Mouse (Mus musculus) small intestine, adult 2 months (tissue): ENCODE results near the gene Ints1.

Experiments
- CTCF ChIP-seq: fragments of 200-500 bp; IDR thresholded peaks from 2 replicates; pipeline ENCODE4 v1.5.1; 2012; ENCODE audit warnings: low read depth, mild to moderate bottlenecking, control low read depth, inconsistent platforms, low read length, moderate library complexity, mixed read lengths; ENCODE audit not compliant: insufficient replicate concordance, insufficient read length; ENCODE audit errors: extremely low read depth
- POLR2A ChIP-seq: fragments of 200-500 bp; IDR thresholded peaks from 2 replicates; pipeline ENCODE4 v1.6.1; 2012; ENCODE audit warnings: low read depth, mild to moderate bottlenecking, control low read depth, inconsistent platforms, low read length, moderate library complexity

GRCm38 (mm10) chr5:139803165-139803564 is 27.7 kb upstream of the Ints1 start:
- no peak for TF ChIP-seq POLR2A
- TF ChIP-seq CTCF = no peak
